Mouse (Mus musculus): ENCODE results near the gene Zfp385b. TPM values are rescaled to one million over a fixed set of nuclear protein-coding genes. Genes with fewer than 3 reads are reported as not detected.

Gene Zfp385b
- total RNA-seq, 2 experiments from 2014 or later = 2.7 to 2.9 TPM

GRCm38 (mm10) chr2:77526301-77526700 lies 293.1 kb downstream of the Zfp385b start:
- DNase-seq (ENCODE audit: low spot score in 2 of 2) = no peak

DNA sequence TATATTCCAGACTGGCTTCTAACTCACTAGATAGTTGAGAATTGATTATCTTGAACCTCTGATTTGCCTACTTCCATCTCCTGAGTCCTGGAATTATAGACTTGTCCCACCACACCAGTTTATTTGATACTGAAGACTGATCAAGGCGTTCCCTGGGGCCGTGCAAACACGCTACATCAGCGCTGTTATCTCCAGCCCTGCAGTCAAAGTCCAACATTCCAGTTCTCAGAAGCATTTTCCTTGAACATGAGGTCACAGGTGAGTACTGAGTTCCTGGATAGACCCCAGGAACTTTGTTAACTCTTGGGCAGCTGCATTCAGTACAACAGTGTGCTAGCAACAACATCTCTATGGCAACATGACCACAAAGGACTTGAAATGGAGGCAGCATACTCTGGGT lies 297.2 kb downstream of the Zfp385b start:
- DNase-seq (ENCODE audit: low spot score in 2 of 2) = no peak

GRCm38 (mm10) chr2:77519341-77519740 lies 300.1 kb downstream of the Zfp385b start:
- DNase-seq (ENCODE audit: low spot score in 2 of 2) = no peak

DNA sequence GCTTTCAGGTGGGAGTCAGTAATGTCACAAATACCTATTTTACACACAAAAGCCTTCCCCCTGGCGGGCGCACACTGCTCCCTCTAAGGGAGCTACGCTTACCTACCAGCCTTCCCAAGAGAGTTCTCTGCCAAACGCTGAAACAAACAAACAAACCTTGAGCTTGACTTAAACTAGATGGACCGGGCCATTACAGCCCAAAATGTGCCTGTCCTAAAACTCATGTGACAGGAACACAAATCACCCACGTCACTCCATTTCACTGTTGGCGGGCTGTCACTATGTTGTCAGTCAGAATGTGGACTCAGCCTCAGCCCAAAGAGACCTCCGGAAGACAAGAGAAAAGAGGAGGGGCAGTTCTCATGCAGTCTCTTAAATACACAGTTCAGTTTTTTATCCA lies 300.7 kb downstream of the Zfp385b start:
- DNase-seq (ENCODE audit: low spot score in 2 of 2) = no peak

- no peak for DNase-seq (ENCODE audit: low spot score in 2 of 2)
These were observed 302.8 kb downstream of the Zfp385b start for GRCm38 (mm10) chr2:77516606-77517005.

GRCm38 (mm10) chr2:77515654-77516053 lies 303.8 kb downstream of the Zfp385b start:
- no peak for DNase-seq (ENCODE audit: low spot score in 2 of 2)

DNA sequence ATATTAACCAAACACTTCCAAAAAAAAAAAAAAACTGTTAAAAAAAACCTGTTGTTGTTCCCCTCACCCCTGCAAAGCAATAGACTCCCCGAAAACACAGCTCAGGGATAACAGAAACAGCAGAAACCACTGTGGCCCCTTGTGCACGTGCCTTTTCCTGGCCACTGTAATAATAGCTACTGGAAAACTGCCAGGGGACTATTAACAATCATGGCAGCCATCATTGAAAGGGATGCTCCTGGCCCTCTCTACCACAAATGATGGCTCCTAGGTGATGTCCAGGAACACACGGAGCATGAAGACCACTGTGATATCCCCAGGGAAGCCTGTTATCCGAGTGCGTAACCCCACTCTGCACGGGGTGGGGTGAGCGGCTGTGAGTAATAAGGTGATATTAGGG lies 304.4 kb downstream of the Zfp385b start:
- no peak for DNase-seq (ENCODE audit: low spot score in 2 of 2)

- no peak for DNase-seq (ENCODE audit: low spot score in 2 of 2)
These were observed 305.0 kb downstream of the Zfp385b start for GRCm38 (mm10) chr2:77514476-77514875.

DNA sequence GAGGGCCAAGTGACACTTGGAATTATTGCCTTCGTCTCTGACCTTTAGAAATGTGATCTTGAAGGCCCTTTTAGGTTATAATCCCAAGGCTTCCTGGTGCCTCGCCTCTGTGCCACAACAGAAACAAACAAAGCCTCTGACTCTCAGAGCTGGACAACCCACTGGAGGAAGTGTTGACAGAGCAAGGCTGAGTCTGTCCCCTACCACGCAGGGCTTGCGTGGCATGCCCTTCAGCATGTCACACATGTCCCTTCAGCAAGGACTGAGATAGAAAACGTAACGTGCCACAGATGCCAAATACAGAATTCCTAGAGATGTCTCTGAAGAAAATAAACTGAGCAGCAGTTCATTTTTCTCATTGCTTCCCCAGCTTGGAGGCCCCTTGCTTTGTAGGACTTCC lies 310.7 kb downstream of the Zfp385b start:
- DNase-seq (ENCODE audit: low spot score in 2 of 2) = no peak

DNA sequence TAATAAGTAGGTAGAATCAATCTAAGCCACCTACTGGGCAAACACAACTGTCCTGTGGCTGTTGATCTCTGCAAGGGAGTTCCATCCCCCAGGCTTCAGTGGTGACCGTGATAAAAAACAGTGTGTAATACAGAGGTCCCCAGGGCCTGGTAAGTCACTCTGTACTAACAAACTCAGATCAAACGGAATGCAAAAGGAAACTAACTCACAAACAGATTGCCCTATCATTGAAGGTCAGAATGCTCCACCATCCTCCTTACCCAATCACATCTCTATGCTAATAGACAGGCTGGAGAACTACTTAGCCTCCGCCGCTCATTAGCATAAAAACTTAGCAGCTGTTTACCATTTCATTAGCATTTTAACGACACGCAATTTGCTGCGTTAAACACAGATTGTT lies 313.1 kb downstream of the Zfp385b start:
- no peak for DNase-seq (ENCODE audit: low spot score in 2 of 2)

- no peak for DNase-seq (ENCODE audit: low spot score in 2 of 2)
These were observed 313.8 kb downstream of the Zfp385b start for GRCm38 (mm10) chr2:77505614-77506013.

DNA sequence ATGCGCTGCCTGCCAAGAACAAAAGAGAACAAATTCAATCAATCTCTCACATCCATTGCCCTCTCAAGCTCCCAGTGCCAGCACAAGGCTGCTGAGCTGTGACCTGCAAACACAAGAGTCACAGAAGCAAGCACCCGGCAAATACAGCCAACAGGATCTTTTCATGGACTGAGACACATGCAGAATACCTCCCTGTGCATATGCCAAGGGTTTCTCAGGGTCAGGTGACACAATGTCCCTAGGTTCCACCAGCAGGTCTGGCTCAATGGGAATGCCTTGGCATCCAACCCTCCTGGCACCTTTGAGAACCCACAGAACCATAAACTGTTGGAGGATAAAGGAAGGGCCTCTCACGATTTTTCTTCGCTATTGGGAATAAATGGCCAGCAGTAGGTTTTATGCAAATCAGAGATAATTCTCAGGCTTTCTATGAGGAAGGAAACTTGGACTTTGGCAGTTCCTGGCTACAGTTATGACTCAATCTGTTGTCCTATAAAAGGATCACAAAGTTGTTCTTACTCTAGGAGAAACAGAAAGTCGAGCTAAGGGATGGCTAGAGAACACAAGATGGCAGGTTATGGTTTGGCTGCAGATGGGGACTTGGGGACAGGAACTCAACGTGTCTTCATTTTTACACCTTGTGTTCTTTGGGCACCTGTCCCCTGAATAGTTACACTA lies 315.6 kb downstream of the Zfp385b start:
- DNase-seq (ENCODE audit: low spot score in 2 of 2) = no peak

DNA sequence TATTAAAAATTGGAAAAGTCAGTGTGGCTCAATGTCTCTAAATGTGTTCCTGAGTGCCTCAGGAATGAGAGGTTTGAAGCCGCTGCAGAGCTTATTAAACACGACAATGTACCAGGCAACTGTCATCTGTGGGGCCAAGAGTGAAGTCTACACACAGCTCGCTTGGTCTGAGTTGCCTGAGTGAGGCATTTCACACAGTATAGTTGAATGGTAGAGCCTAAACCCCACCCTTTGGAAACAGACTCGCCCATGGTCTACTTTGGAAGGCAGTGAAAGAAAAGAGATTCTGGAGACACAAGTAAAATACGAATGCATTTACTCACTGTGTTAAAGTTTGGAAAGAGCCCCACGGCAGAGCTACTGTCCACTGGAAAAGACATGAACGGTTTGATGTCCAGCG lies 316.2 kb downstream of the Zfp385b start:
- DNase-seq (ENCODE audit: low spot score in 2 of 2) = no peak

DNA sequence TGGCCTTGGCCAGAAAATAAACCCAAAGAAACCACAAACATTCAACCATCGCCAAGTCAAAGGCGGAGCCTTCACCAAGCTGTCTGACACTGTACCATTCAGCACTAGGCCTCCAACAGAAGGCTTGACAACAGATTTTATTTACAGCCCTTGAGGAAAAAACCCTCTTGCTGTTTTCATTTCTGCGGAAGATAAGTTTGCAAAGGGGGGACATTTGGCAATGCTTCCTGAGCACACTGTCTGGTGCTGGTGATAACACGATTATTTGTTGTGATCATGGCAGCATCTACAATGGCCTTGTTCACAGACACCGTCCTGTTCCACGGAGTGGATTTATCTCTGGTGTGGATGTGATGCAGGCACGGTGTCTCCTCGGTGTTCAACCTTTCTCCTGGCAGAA lies 317.0 kb downstream of the Zfp385b start:
- no peak for DNase-seq (ENCODE audit: low spot score in 2 of 2)

DNA sequence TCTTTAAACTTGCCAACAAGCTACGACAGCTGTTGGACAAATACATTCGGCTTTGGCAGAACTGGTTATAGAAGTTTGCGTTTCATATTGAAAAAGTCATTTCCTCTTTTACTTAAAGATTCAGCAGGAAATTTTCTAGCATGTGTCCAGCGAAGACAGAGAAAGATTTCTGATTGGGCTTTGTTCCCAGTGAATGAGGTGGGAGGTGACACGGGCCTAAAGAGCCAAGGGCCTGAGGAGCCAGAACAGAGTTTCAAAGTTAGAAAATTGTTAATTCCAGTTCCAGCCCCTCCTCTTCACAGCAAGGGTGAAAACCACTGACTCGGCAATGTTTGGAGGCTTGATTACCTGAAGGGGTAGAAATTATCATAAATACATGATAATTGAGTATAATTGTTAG lies 319.0 kb downstream of the Zfp385b start:
- no peak for DNase-seq (ENCODE audit: low spot score in 2 of 2)

DNA sequence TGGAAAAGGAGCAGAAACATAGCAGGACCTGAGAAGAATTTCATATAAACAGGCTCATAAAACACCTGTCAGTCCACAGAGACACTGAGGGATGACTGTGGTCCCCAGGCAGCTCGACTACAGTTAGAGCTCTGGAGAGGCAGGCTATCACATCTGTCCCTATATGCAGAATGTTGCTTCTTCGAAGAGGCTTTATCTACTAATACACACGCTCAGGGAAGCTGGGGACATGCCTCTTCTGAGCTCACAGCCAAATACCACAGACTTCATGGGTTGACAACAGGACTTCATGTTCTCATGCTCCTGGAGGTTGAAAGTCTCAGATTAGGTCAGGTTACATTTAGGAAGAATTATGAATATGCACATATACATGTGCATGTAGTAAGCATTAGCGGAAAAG lies 321.1 kb downstream of the Zfp385b start:
- no peak for DNase-seq (ENCODE audit: low spot score in 2 of 2)

GRCm38 (mm10) chr2:77497942-77498341 lies 321.5 kb downstream of the Zfp385b start:
- DNase-seq (ENCODE audit: low spot score in 2 of 2) = no peak

DNA sequence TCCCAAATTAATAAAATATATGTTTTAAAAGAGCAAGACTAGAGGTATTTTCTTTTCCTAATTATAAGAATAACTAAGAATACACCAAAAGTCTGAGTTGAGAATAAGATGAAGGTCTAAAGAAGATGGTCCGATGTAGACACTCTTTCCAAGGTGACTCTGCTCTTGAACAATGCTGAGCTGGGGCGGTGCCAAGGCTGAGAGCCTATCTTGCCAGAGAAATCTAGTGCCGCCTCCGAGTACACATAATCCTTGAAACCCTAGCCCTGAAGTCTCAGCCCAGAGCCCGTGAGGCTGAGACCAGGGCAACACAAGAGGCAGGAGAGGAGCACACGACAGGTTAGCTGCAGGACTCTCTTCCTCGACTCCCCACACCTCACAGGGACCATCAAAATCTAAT lies 323.4 kb downstream of the Zfp385b start:
- DNase-seq (ENCODE audit: low spot score in 2 of 2) = no peak

- no peak for DNase-seq (ENCODE audit: low spot score in 2 of 2)
These were observed 324.1 kb downstream of the Zfp385b start for GRCm38 (mm10) chr2:77495344-77495743.

GRCm38 (mm10) chr2:77493695-77494094 lies 325.7 kb downstream of the Zfp385b start:
- no peak for DNase-seq (ENCODE audit: low spot score in 2 of 2)

GRCm38 (mm10) chr2:77487151-77487550 lies 332.3 kb downstream of the Zfp385b start:
- no peak for DNase-seq (ENCODE audit: low spot score in 2 of 2)

GRCm38 (mm10) chr2:77481274-77481673 lies 338.2 kb downstream of the Zfp385b start:
- DNase-seq (ENCODE audit: low spot score in 2 of 2) = no peak

DNA sequence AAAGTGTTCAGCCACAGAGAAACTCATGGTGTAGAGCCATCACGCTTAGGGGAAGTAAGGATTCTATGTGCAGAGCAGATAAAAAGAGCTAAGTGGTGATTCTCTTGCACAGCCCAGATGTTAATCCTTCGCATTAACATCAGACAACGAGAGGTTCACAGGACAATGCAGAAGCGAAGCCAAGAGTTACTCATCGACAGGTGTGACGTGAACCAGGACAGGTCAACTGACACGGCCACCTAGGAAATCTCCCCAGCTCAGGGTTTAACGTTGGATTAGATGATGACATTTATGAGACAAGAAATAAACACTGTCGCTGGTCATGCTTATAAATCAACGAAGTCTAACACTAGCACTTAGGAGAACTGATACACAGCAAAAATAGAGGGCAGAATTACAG lies 341.9 kb downstream of the Zfp385b start:
- no peak for DNase-seq (ENCODE audit: low spot score in 2 of 2)

- no peak for DNase-seq (ENCODE audit: low spot score in 2 of 2)
These were observed 343.0 kb downstream of the Zfp385b start for GRCm38 (mm10) chr2:77476444-77476843.
